Mouse (Mus musculus) CH12.LX (cell line): ENCODE measurements around the gene Casq2. TPM values are rescaled to one million over a fixed set of nuclear protein-coding genes. Genes with fewer than 3 reads are reported as not detected.

Source experiments
- DNase-seq: peaks from one replicate; pipeline ENCODE4 v3.0.0-alpha.2; 2013; ENCODE audit errors: extremely low read depth
- H3K27ac ChIP-seq: 2 replicates; pipeline ENCODE4 v1.5.1; 2012; ENCODE audit warnings: low read depth, mild to moderate bottlenecking, control low read depth, moderate library complexity; ENCODE audit not compliant: insufficient read depth
- H3K27me3 ChIP-seq: replicated peaks from 2 replicates; pipeline ENCODE3; 2012; ENCODE audit warnings: inconsistent platforms
- H3K36me3 ChIP-seq, 2 experiments: replicated peaks in 1 of 2; 2 replicates each; pipeline versions ENCODE3 to v1.6.1; 2012; ENCODE audit warnings: inconsistent platforms in 1 of 2, low read length in 1 of 2, mild to moderate bottlenecking in 1 of 2, mixed read lengths in 1 of 2, moderate library complexity in 1 of 2; ENCODE audit not compliant: control insufficient read depth in 1 of 2, insufficient read depth in 1 of 2
- H3K4me1 ChIP-seq, 2 experiments: 2 replicates each; pipeline ENCODE4 v1.6.1; 2012; ENCODE audit warnings: inconsistent platforms in 1 of 2, moderate library complexity in 1 of 2; ENCODE audit not compliant: insufficient read depth in 2 of 2, control insufficient read depth in 1 of 2
- H3K4me2 ChIP-seq: 2 replicates; pipeline ENCODE4 v1.6.1; 2012; ENCODE audit warnings: low read depth, mild to moderate bottlenecking, control low read depth; ENCODE audit not compliant: poor library complexity, insufficient read depth, severe bottlenecking
- H3K4me3 ChIP-seq, 3 experiments: fragments of 150-350 bp in 1 of 3; sonication (generic) in 1 of 3; replicated peaks in 1 of 3; 2 replicates each; pipeline versions ENCODE3 to v1.5.1; 2011 to 2012; ENCODE audit warnings: low read depth in 2 of 3, low read length in 2 of 3, mild to moderate bottlenecking in 2 of 3, moderate library complexity in 2 of 3, control low read depth in 1 of 3, improper control_type of control experiment in 1 of 3, inconsistent platforms in 1 of 3, mixed read lengths in 1 of 3; ENCODE audit not compliant: poor library complexity in 1 of 3
- H3K79me2 ChIP-seq: replicated peaks from 2 replicates; pipeline ENCODE4 v1.6.1; 2012; ENCODE audit warnings: mild to moderate bottlenecking, moderate library complexity; ENCODE audit not compliant: control insufficient read depth, poor library complexity, insufficient read depth, severe bottlenecking; ENCODE audit errors: extremely low read depth
- H3K9ac ChIP-seq: 2 replicates; pipeline ENCODE4 v1.6.1; 2012; ENCODE audit warnings: low read depth, mild to moderate bottlenecking, control low read depth, moderate library complexity; ENCODE audit not compliant: insufficient read depth
- H3K9me3 ChIP-seq: replicated peaks from 2 replicates; pipeline ENCODE3; 2012; ENCODE audit warnings: low read length, inconsistent platforms, mixed read lengths
- BHLHE40 ChIP-seq: IDR thresholded peaks from 2 replicates; pipeline ENCODE4 v1.6.1; 2011; ENCODE audit warnings: mild to moderate bottlenecking, low read depth, low read length, improper control_type of control experiment
- CHD1 ChIP-seq: IDR thresholded peaks from 2 replicates; pipeline ENCODE4 v1.6.1; 2012; ENCODE audit warnings: low read depth, low read length, improper control_type of control experiment, inconsistent platforms
- CHD2 ChIP-seq: IDR thresholded peaks from 2 replicates; pipeline ENCODE4 v1.6.1; 2011; ENCODE audit warnings: low read length, improper control_type of control experiment
- CTCF ChIP-seq, 2 experiments: IDR thresholded peaks in 1 of 2; conservative IDR thresholded peaks in 1 of 2; 2 replicates each; pipeline ENCODE4 v1.5.1; 2011 to 2012; ENCODE audit warnings: low read depth in 2 of 2, low read length in 2 of 2, improper control_type of control experiment in 1 of 2, inconsistent platforms in 1 of 2, mild to moderate bottlenecking in 1 of 2, moderate library complexity in 1 of 2
- E2F4 ChIP-seq: IDR thresholded peaks from 2 replicates; pipeline ENCODE4 v1.6.1; 2011; ENCODE audit warnings: low read depth, low read length, improper control_type of control experiment; ENCODE audit not compliant: insufficient replicate concordance
- ELF1 ChIP-seq: IDR thresholded peaks from 2 replicates; pipeline ENCODE4 v1.6.1; 2014; ENCODE audit warnings: low read depth, mild to moderate bottlenecking, inconsistent platforms, low read length, improper control_type of control experiment
- ETS1 ChIP-seq: conservative IDR thresholded peaks from 2 replicates; pipeline ENCODE4 v1.6.1; 2012; ENCODE audit warnings: low read depth, mild to moderate bottlenecking, inconsistent platforms, low read length, improper control_type of control experiment, moderate library complexity
- GABPA ChIP-seq: IDR thresholded peaks from 2 replicates; pipeline ENCODE4 v1.6.1; 2012; ENCODE audit warnings: low read depth, low read length, improper control_type of control experiment, inconsistent platforms; ENCODE audit not compliant: insufficient replicate concordance
- HCFC1 ChIP-seq: IDR thresholded peaks from 2 replicates; pipeline ENCODE4 v1.6.1; 2012; ENCODE audit warnings: low read depth, mild to moderate bottlenecking, inconsistent platforms, low read length, improper control_type of control experiment
- IRF4 ChIP-seq: IDR thresholded peaks from 2 replicates; pipeline ENCODE4 v1.6.1; 2014; ENCODE audit warnings: low read depth, mild to moderate bottlenecking, inconsistent platforms, low read length, improper control_type of control experiment
- JUN ChIP-seq: IDR thresholded peaks from 2 replicates; pipeline ENCODE4 v1.6.1; 2011; ENCODE audit warnings: low read depth, mild to moderate bottlenecking, low read length, improper control_type of control experiment, moderate library complexity; ENCODE audit not compliant: insufficient read depth
- KAT2A ChIP-seq: IDR thresholded peaks from 2 replicates; pipeline ENCODE4 v1.6.1; 2012; ENCODE audit warnings: low read length, improper control_type of control experiment, inconsistent platforms; ENCODE audit not compliant: insufficient replicate concordance
- MAFK ChIP-seq: IDR thresholded peaks from 2 replicates; pipeline ENCODE4 v1.6.1; 2011; ENCODE audit warnings: low read length, improper control_type of control experiment; ENCODE audit not compliant: insufficient replicate concordance
- MAX ChIP-seq: IDR thresholded peaks from 2 replicates; pipeline ENCODE4 v1.6.1; 2011; ENCODE audit warnings: low read length, improper control_type of control experiment
- MEF2A ChIP-seq: IDR thresholded peaks from 2 replicates; pipeline ENCODE4 v1.6.1; 2014; ENCODE audit warnings: low read depth, mild to moderate bottlenecking, inconsistent platforms, low read length, improper control_type of control experiment, borderline replicate concordance
- MXI1 ChIP-seq: IDR thresholded peaks from 2 replicates; pipeline ENCODE4 v1.6.1; 2011; ENCODE audit warnings: mild to moderate bottlenecking, low read depth, low read length, improper control_type of control experiment
- MYC ChIP-seq: IDR thresholded peaks from 2 replicates; pipeline ENCODE4 v1.6.1; 2011; ENCODE audit warnings: low read depth, mild to moderate bottlenecking, improper control_type of control experiment, low read length
- NRF1 ChIP-seq: IDR thresholded peaks from 2 replicates; pipeline ENCODE4 v1.6.1; 2014; ENCODE audit warnings: low read depth, mild to moderate bottlenecking, inconsistent platforms, low read length, improper control_type of control experiment, moderate library complexity
- PAX5 ChIP-seq: IDR thresholded peaks from 2 replicates; pipeline ENCODE4 v1.6.1; 2012; ENCODE audit warnings: low read length, inconsistent platforms, mixed read lengths
- POLR2A ChIP-seq: IDR thresholded peaks from 2 replicates; pipeline ENCODE4 v1.6.1; 2011; ENCODE audit warnings: low read depth, mild to moderate bottlenecking, improper control_type of control experiment, low read length
- POLR2AphosphoS2 ChIP-seq: IDR thresholded peaks from 2 replicates; pipeline ENCODE4 v1.6.1; 2011; ENCODE audit warnings: low read depth, low read length, improper control_type of control experiment
- RAD21 ChIP-seq: IDR thresholded peaks from 2 replicates; pipeline ENCODE4 v1.6.1; 2011; ENCODE audit warnings: low read depth, mild to moderate bottlenecking, low read length, improper control_type of control experiment, moderate library complexity
- RCOR1 ChIP-seq: conservative IDR thresholded peaks from 2 replicates; pipeline ENCODE4 v1.6.1; 2012; ENCODE audit warnings: low read depth, mild to moderate bottlenecking, inconsistent platforms, low read length, improper control_type of control experiment
- SMC3 ChIP-seq: IDR thresholded peaks from 2 replicates; pipeline ENCODE4 v1.6.1; 2011; ENCODE audit warnings: low read depth, low read length, improper control_type of control experiment
- TCF12 ChIP-seq: IDR thresholded peaks from 2 replicates; pipeline ENCODE4 v1.6.1; 2014; ENCODE audit warnings: low read depth, mild to moderate bottlenecking, inconsistent platforms, low read length, improper control_type of control experiment
- UBTF ChIP-seq: IDR thresholded peaks from 2 replicates; pipeline ENCODE4 v1.6.1; 2012; ENCODE audit warnings: low read depth, mild to moderate bottlenecking, inconsistent platforms, low read length, improper control_type of control experiment, moderate library complexity
- USF1 ChIP-seq: IDR thresholded peaks from 2 replicates; pipeline ENCODE4 v1.6.1; 2014; ENCODE audit warnings: low read depth, mild to moderate bottlenecking, inconsistent platforms, low read length, improper control_type of control experiment
- USF2 ChIP-seq: conservative IDR thresholded peaks from 2 replicates; pipeline ENCODE4 v1.6.1; 2011; ENCODE audit warnings: low read depth, low read length, improper control_type of control experiment
- ZKSCAN1 ChIP-seq: IDR thresholded peaks from 2 replicates; pipeline ENCODE4 v1.6.1; 2012; ENCODE audit warnings: low read depth, inconsistent platforms, low read length, improper control_type of control experiment, borderline replicate concordance
- ZMIZ1 ChIP-seq: IDR thresholded peaks from 2 replicates; pipeline ENCODE4 v1.6.1; 2012; ENCODE audit warnings: low read depth, mild to moderate bottlenecking, inconsistent platforms, low read length, improper control_type of control experiment
- dilution Hi-C: fragments of 300-500 bp; cut with MboI; formaldehyde crosslinking; loops from 2 replicates; pipeline ENCODE4 v1.14.3; 2020; ENCODE audit warnings: low sequenced_read_pairs; ENCODE audit not compliant: extremely low pct_unique_long_range_greater_than_20kb, extremely low pct_ligation_motif_present
- in situ Hi-C: fragments of 300-500 bp; cut with MboI; formaldehyde crosslinking; loops from 3 replicates; pipeline ENCODE4 v1.14.3; 2019; ENCODE audit warnings: low sequenced_read_pairs, low pct_ligation_motif_present, low pct_unique_long_range_greater_than_20kb, mixed read lengths
- polyA plus RNA-seq: library from polyadenylated mRNA; unstranded; fragments of >175 nt; gene quantifications from 2 replicates; pipeline ENCODE4 v1.2.1, GENCODE M21; 2012; ENCODE audit warnings: low read depth; ENCODE audit not compliant: insufficient read length
- total RNA-seq, 2 experiments: library from RNA; depleted of rRNA; stranded (reverse); fragments of 300-350 nt in 1 of 2; fragments of >200 nt in 1 of 2; gene quantifications; 2 replicates each; pipeline ENCODE4 v1.2.3; 2012 to 2014

Casq2 gene
- total and polyA plus RNA-seq, 3 experiments = not detected

DNA sequence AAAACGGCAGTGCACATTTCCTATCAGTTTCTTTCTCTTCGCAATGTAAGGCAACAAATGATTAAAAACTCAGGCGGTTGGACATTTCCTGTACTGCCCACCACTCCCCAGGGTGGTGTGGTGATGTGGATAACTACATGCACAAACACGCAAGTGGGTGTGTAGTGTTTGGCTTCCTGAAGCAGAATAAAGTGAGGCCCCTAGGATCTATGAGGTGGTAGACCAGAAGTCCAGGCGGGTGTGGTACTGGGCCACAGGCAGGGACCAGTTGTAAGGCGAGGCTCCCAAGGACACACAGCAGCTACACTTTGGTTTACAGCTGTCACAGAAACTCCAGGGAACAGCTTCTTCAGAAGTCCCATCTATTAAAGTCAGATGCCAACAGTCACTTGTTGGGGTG lies 71.4 kb downstream of the Casq2 start:
- DNase-seq = no peak
- in situ Hi-C loops = no loop called here
- H3K27ac ChIP-seq = no peak overlapping the region
- TF ChIP-seq USF1 (no peak), RCOR1 (no peak), KAT2A (no peak), CHD1 (no peak), MXI1 (no peak), SMC3 (no peak), BHLHE40 (no peak), ELF1 (no peak), CTCF (conservative IDR thresholded peaks at IDR 0.05 in 1 of 2, IDR thresholded peaks at IDR 0.05 in 1 of 2; ENCODE audit: low read depth in 2 of 2, low read length in 2 of 2) (no peak), RAD21 (no peak), USF2 (no peak), NRF1 (no peak), E2F4 (no peak), IRF4 (no peak), PAX5 (no peak), JUN (no peak), POLR2A (no peak), MYC (no peak), TCF12 (no peak), ETS1 (no peak)
- no peaks in the 10 kb centered on the region for H3K79me2 ChIP-seq
- peaks cover 0 to 8% of the 10 kb centered on the region in 2 experiments; a peak in 1 of 4 replicates for H3K4me1 ChIP-seq
- dilution Hi-C loops = no loop called here
- H3K36me3 ChIP-seq = no peaks in the 10 kb centered on the region
- no peak overlapping the region for H3K4me3 ChIP-seq
- no peak overlapping the region for H3K9ac ChIP-seq
- no peaks in the 10 kb centered on the region for H3K9me3 ChIP-seq
- H3K27me3 ChIP-seq = no peaks in the 10 kb centered on the region
- H3K4me2 ChIP-seq = no peak overlapping the region

GRCm38 (mm10) chr3:102158759-102159422 lies 72.7 kb downstream of the Casq2 start:
- in situ Hi-C loops (no loop called here), dilution Hi-C loops (no loop called here)
- Histone ChIP-seq H3K27me3 (no peaks in the 10 kb centered on the region), H3K4me3 (no peak overlapping the region), H3K9me3 (no peaks in the 10 kb centered on the region), H3K4me2 (no peak overlapping the region), H3K27ac (no peak overlapping the region), H3K79me2 (no peaks in the 10 kb centered on the region), H3K9ac (no peak overlapping the region), H3K36me3 (no peaks in the 10 kb centered on the region), H3K4me1 (peaks cover 0 to 8% of the 10 kb centered on the region in 2 experiments; a peak in 1 of 4 replicates)
- DNase-seq = peak; percentile 1
- TF ChIP-seq IRF4 = no peak
- no peak for TF ChIP-seq USF2
- TF ChIP-seq KAT2A = no peak
- no peak for TF ChIP-seq JUN
- no peak for TF ChIP-seq BHLHE40
- no peak for TF ChIP-seq MAFK
- no peak for TF ChIP-seq HCFC1
- TF ChIP-seq MAX = no peak
- TF ChIP-seq UBTF = no peak
- no peak for TF ChIP-seq TCF12
- TF ChIP-seq MEF2A = no peak
- TF ChIP-seq CHD2 = no peak
- no peak for TF ChIP-seq ELF1
- no peak for TF ChIP-seq ZKSCAN1
- no peak for TF ChIP-seq CHD1
- no peak for TF ChIP-seq POLR2AphosphoS2
- no peak for TF ChIP-seq ZMIZ1
- TF ChIP-seq GABPA = no peak
